In the genomic region with DNA sequence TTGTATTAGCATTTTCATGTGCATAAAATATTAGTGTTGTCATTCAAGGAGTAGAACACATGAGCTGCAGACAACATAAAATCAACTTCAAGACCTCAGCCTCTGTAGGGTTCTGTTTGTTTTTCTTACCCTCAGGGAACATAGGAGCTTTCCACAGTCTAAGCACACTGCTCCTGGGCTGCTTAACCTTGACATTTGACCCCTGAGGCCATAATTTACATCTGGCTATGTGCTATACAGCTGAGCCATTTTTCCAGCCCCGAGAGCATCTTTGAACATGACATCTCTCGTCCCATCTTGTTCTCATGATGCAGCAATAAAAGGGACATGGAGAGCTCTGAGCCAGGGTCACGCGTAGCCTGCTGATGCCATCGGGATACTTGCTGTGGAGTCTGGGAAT, we compare ENCODE assay signal across 18 mouse cellular contexts.
"Had no signal": no experiment of that assay in that cellular context is flagged by ENCODE, and none has a peak within 500 bp of the region (broad histone marks: within the 10 kb centered on the region; RNA-seq: fewer than 3 reads in every experiment).

No protein-coding gene starts in this region.

- H3K27me3 ChIP-seq: kidney, embryonic 15.5 days; limb, embryonic 12.5 days; limb, embryonic 15.5 days; megakaryocyte, embryonic 14.5 days; neural tube, embryonic 13.5 days had no signal

- H3K4me3 ChIP-seq: kidney, embryonic 15.5 days; limb, embryonic 12.5 days; limb, embryonic 15.5 days; megakaryocyte, embryonic 14.5 days; neural tube, embryonic 13.5 days had no signal

- H3K4me1 ChIP-seq: kidney, embryonic 15.5 days; megakaryocyte, embryonic 14.5 days; neural tube, embryonic 13.5 days had no signal

- H3K9ac ChIP-seq: kidney, embryonic 15.5 days; limb, embryonic 12.5 days; limb, embryonic 15.5 days; liver, embryonic 14.5 days; liver, postnatal 0 days; lung, embryonic 14.5 days; neural tube, embryonic 13.5 days had no signal

- H3K9me3 ChIP-seq: kidney, embryonic 15.5 days; limb, embryonic 12.5 days; limb, embryonic 15.5 days; neural tube, embryonic 13.5 days had no signal

- H3K4me2 ChIP-seq: kidney, embryonic 15.5 days; limb, embryonic 12.5 days; limb, embryonic 15.5 days; liver, embryonic 11.5 days; lung, embryonic 14.5 days; midbrain, embryonic 11.5 days; neural tube, embryonic 13.5 days had no signal

- ATAC-seq: liver, postnatal 0 days; lung, postnatal 0 days had no signal

- DNase-seq: kidney, adult 18-20 months; kidney, postnatal 10 days; kidney, postnatal 36 days; left cerebral cortex, postnatal 4 days; liver, postnatal 0 days; lung, embryonic 14.5 days; midbrain, embryonic 14.5 days; thymus, adult 18-20 months; thymus, postnatal 36 days had no signal

- H3K27ac ChIP-seq: kidney, embryonic 15.5 days; limb, embryonic 12.5 days; limb, embryonic 15.5 days; liver, embryonic 14.5 days; neural tube, embryonic 13.5 days had no signal

- H3K36me3 ChIP-seq: kidney, embryonic 15.5 days; limb, embryonic 12.5 days; limb, embryonic 15.5 days; neural tube, embryonic 13.5 days had no signal
